Mouse (Mus musculus): ENCODE measurements around the gene Josd2.

- no peak for TF ChIP-seq CTCF (conservative IDR thresholded peaks at IDR 0.05 in 1 of 2, IDR thresholded peaks at IDR 0.05 in 1 of 2; ENCODE audit: low read depth in 2 of 2, low read length in 2 of 2)
- no peak for TF ChIP-seq KAT2A (IDR thresholded peaks at IDR 0.05; ENCODE audit: insufficient replicate concordance, low read length)
- no peak for TF ChIP-seq MAX (IDR thresholded peaks at IDR 0.05; ENCODE audit: low read length)
- TF ChIP-seq TCF12 (IDR thresholded peaks at IDR 0.05; ENCODE audit: low read depth, low read length), result no peak
- TF ChIP-seq POLR2A (IDR thresholded peaks at IDR 0.05; ENCODE audit: low read depth, low read length), result no peak
- no peak for TF ChIP-seq ZNF384 (IDR thresholded peaks at IDR 0.05; ENCODE audit: low read depth, low read length)
Observed at GRCm38 (mm10) chr7:44428171-44428950, 39.4 kb upstream of the Josd2 start.

Measured in CH12.LX (cell line).